Comparison of ENCODE assay signal across 8 mouse cellular contexts in genomic region chr2:25557221-25557963, GRCm38 (mm10). TPM values are rescaled to one million over a fixed set of nuclear protein-coding genes. Genes with fewer than 3 reads are reported as not detected.
DNase-seq lines count a peak whose midpoint lies in the region; ATAC-seq and TF ChIP-seq lines count a peak whose summit lies in the region.

TSS of gene Edf1 (plus strand) at chr2:25557847.

- dilution Hi-C loops in CH12.LX (cut with MboI; ENCODE audit: extremely low pct_ligation_motif_present, extremely low pct_unique_long_range_greater_than_20kb, low sequenced_read_pairs) = no loop called here

- peaks cover 28 to 33% of the 10 kb centered on the region in 2 experiments for H3K36me3 ChIP-seq in CH12.LX (replicated peaks in 1 of 2; ENCODE audit: control insufficient read depth in 1 of 2, insufficient read depth in 1 of 2, low read length in 1 of 2)
- H3K36me3 ChIP-seq in forebrain, embryonic 12.5 days (replicated peaks) = peaks cover 27% of the 10 kb centered on the region
- H3K36me3 ChIP-seq in heart, embryonic 16.5 days (ENCODE audit: control insufficient read depth, insufficient read depth) = peaks cover 18% of the 10 kb centered on the region
- peaks cover 33% of the 10 kb centered on the region for H3K36me3 ChIP-seq in liver, embryonic 13.5 days
- H3K36me3 ChIP-seq in stomach, embryonic 14.5 days (ENCODE audit: control insufficient read depth, insufficient read depth, low read length) = peaks cover 24% of the 10 kb centered on the region

- peak within 1 kb of the TSS; percentile 40; the same call in 1 of the 2 replicates for H3K27ac ChIP-seq in CH12.LX (ENCODE audit: insufficient read depth, low read depth)
- peak within 1 kb of the TSS; percentile 77 for H3K27ac ChIP-seq in forebrain, embryonic 12.5 days
- peak within 1 kb of the TSS; percentile 83 for H3K27ac ChIP-seq in heart, embryonic 16.5 days (ENCODE audit: low read length)
- peak within 1 kb of the TSS; percentile 85 for H3K27ac ChIP-seq in liver, embryonic 13.5 days
- H3K27ac ChIP-seq in stomach, embryonic 14.5 days (ENCODE audit: low read length) = peak within 1 kb of the TSS; percentile 55; the same call in 1 of the 2 replicates

- DNase-seq in CH12.LX (ENCODE audit: extremely low read depth) = peak; percentile 82
- peak; percentile 86 for DNase-seq in c-Kit-positive CD71-positive TER-119-positive erythroid progenitor cells, embryonic 14.5 days (ENCODE audit: low spot score)
- DNase-seq in kidney, postnatal 25 days = peak; percentile 95 to 99
- peak; percentile 91 for DNase-seq in liver, embryonic 13.5 days
- peak; percentile 85 to 87 for DNase-seq in natural killer cell, adult 2 months (ENCODE audit: low spot score in 2 of 2)

- TF ChIP-seq POLR2A in CH12.LX (IDR thresholded peaks at IDR 0.05; ENCODE audit: low read depth, low read length) = peak; percentile 95

- under 1% methylated on average over 60 of the region's 61 CpGs for WGBS in forebrain, embryonic 12.5 days
- under 1% methylated on average over 61 of the region's 61 CpGs for WGBS in heart, embryonic 16.5 days
- WGBS in liver, embryonic 13.5 days (ENCODE audit: insufficient replicate concordance) = under 1% methylated on average over 61 of the region's 61 CpGs
- under 1% methylated on average over 61 of the region's 61 CpGs for WGBS in stomach, embryonic 14.5 days

- peak within 1 kb of the TSS; percentile 64 to 96 (median 91) for H3K4me3 ChIP-seq in CH12.LX (replicated peaks in 1 of 3; ENCODE audit: low read depth in 2 of 3, low read length in 2 of 3, poor library complexity in 1 of 3)
- H3K4me3 ChIP-seq in forebrain, embryonic 12.5 days (replicated peaks) = peak within 1 kb of the TSS; percentile 95
- H3K4me3 ChIP-seq in heart, embryonic 16.5 days (ENCODE audit: low read length) = peak within 1 kb of the TSS; percentile 98
- H3K4me3 ChIP-seq in liver, embryonic 13.5 days (replicated peaks) = peak within 1 kb of the TSS; percentile 95
- H3K4me3 ChIP-seq in stomach, embryonic 14.5 days (ENCODE audit: low read depth, low read length) = peak within 1 kb of the TSS; percentile 95

- no peaks in the 10 kb centered on the region for H3K27me3 ChIP-seq in CH12.LX (replicated peaks)
- no peaks in the 10 kb centered on the region for H3K27me3 ChIP-seq in forebrain, embryonic 12.5 days
- no peaks in the 10 kb centered on the region for H3K27me3 ChIP-seq in heart, embryonic 16.5 days (ENCODE audit: control insufficient read depth, insufficient read depth, low read length)
- no peaks in the 10 kb centered on the region for H3K27me3 ChIP-seq in liver, embryonic 13.5 days
- no peaks in the 10 kb centered on the region for H3K27me3 ChIP-seq in stomach, embryonic 14.5 days (ENCODE audit: control insufficient read depth, insufficient read depth, low read length)

- in situ Hi-C loops in CH12.LX (cut with MboI; ENCODE audit: low pct_ligation_motif_present, low pct_unique_long_range_greater_than_20kb, low sequenced_read_pairs) = loop anchor here (10.0 kb wide), 1 partner anchor 133 kb away; the partner anchor contains the start of genes Abca2 and Fut7

- H3K4me1 ChIP-seq in CH12.LX (ENCODE audit: control insufficient read depth in 1 of 2, insufficient read depth in 2 of 2) = peaks cover 15 to 30% of the 10 kb centered on the region in 2 experiments
- peaks cover 22% of the 10 kb centered on the region for H3K4me1 ChIP-seq in forebrain, embryonic 12.5 days
- H3K4me1 ChIP-seq in heart, embryonic 16.5 days (ENCODE audit: control insufficient read depth, insufficient read depth, low read length) = peaks cover 18% of the 10 kb centered on the region
- H3K4me1 ChIP-seq in liver, embryonic 13.5 days (replicated peaks) = peaks cover 34% of the 10 kb centered on the region
- peaks cover 16% of the 10 kb centered on the region for H3K4me1 ChIP-seq in stomach, embryonic 14.5 days (ENCODE audit: control insufficient read depth, insufficient read depth, low read length)

- no peak for TF ChIP-seq CTCF in CH12.LX (conservative IDR thresholded peaks at IDR 0.05 in 1 of 2, IDR thresholded peaks at IDR 0.05 in 1 of 2; ENCODE audit: low read depth in 2 of 2, low read length in 2 of 2)

- ATAC-seq in forebrain, embryonic 12.5 days (ENCODE audit: low FRiP score) = peak; percentile 99
- peak; percentile 99 for ATAC-seq in heart, embryonic 16.5 days (replicated peaks; ENCODE audit: extremely low read depth, insufficient read depth, low FRiP score)
- peak; percentile 98 for ATAC-seq in liver, embryonic 13.5 days (ENCODE audit: low read depth)
- ATAC-seq in stomach, embryonic 14.5 days (ENCODE audit: insufficient number of reproducible peaks, insufficient read depth, low FRiP score, low read depth) = peak; percentile 98

- no peaks in the 10 kb centered on the region for H3K9me3 ChIP-seq in CH12.LX (replicated peaks; ENCODE audit: low read length)
- H3K9me3 ChIP-seq in forebrain, embryonic 12.5 days = no peaks in the 10 kb centered on the region
- H3K9me3 ChIP-seq in heart, embryonic 16.5 days (replicated peaks; ENCODE audit: control insufficient read depth, low read length) = no peaks in the 10 kb centered on the region
- no peaks in the 10 kb centered on the region for H3K9me3 ChIP-seq in liver, embryonic 13.5 days (replicated peaks)
- no peaks in the 10 kb centered on the region for H3K9me3 ChIP-seq in stomach, embryonic 14.5 days (ENCODE audit: control insufficient read depth, low read depth, low read length)

- TF ChIP-seq EP300 in CH12.LX (IDR thresholded peaks at IDR 0.05; ENCODE audit: low read length) = no peak

- peak within 1 kb of the TSS; percentile 81 for H3K4me2 ChIP-seq in CH12.LX (ENCODE audit: insufficient read depth, low read depth, poor library complexity, severe bottlenecking)
- H3K4me2 ChIP-seq in forebrain, embryonic 12.5 days = peak within 1 kb of the TSS; percentile 94
- peak within 1 kb of the TSS; percentile 85 for H3K4me2 ChIP-seq in heart, embryonic 16.5 days (ENCODE audit: low read depth, low read length)
- peak within 1 kb of the TSS; percentile 97 for H3K4me2 ChIP-seq in liver, embryonic 13.5 days
- peak within 1 kb of the TSS; percentile 96 for H3K4me2 ChIP-seq in stomach, embryonic 14.5 days (replicated peaks; ENCODE audit: low read depth, low read length)

- peaks cover 25% of the 10 kb centered on the region for H3K79me2 ChIP-seq in CH12.LX (replicated peaks; ENCODE audit: control insufficient read depth, extremely low read depth, insufficient read depth, poor library complexity, severe bottlenecking)

- peak within 1 kb of the TSS; percentile 97 for H3K9ac ChIP-seq in CH12.LX (ENCODE audit: insufficient read depth, low read depth)
- peak within 1 kb of the TSS; percentile 96 for H3K9ac ChIP-seq in forebrain, embryonic 12.5 days
- H3K9ac ChIP-seq in heart, embryonic 16.5 days (ENCODE audit: low read length) = peak within 1 kb of the TSS; percentile 99
- peak within 1 kb of the TSS; percentile 96 for H3K9ac ChIP-seq in liver, embryonic 13.5 days
- peak within 1 kb of the TSS; percentile 80 for H3K9ac ChIP-seq in stomach, embryonic 14.5 days (replicated peaks; ENCODE audit: low read depth, low read length)

- no peak for TF ChIP-seq RAD21 in CH12.LX (IDR thresholded peaks at IDR 0.05; ENCODE audit: low read depth, low read length)

TF ChIP-seq in CH12.LX, 34 proteins besides CTCF, POLR2A, EP300 and RAD21 (continues in another document):
- TF ChIP-seq IRF4 (IDR thresholded peaks at IDR 0.05; ENCODE audit: low read depth, low read length) = peak; percentile 51; the same call in 1 of the 2 replicates
- TF ChIP-seq TCF12 (IDR thresholded peaks at IDR 0.05; ENCODE audit: low read depth, low read length) = peak; percentile 68; the same call in 1 of the 2 replicates
- TF ChIP-seq TBP (conservative IDR thresholded peaks at IDR 0.05; ENCODE audit: low read depth, low read length) = 0 out of 2 replicates have a peak, but pooled peaks have one; percentile 39
- TF ChIP-seq MXI1 (IDR thresholded peaks at IDR 0.05; ENCODE audit: low read depth, low read length) = peak; percentile 90
- TF ChIP-seq ELF1 (IDR thresholded peaks at IDR 0.05; ENCODE audit: low read depth, low read length) = peak; percentile 76
- TF ChIP-seq HCFC1 (IDR thresholded peaks at IDR 0.05; ENCODE audit: low read depth, low read length) = peak; percentile 67
- no peak; the same call in 1 of the 2 replicates for TF ChIP-seq ZKSCAN1 (IDR thresholded peaks at IDR 0.05; ENCODE audit: borderline replicate concordance, low read depth, low read length)
- peak; percentile 30; the same call in 1 of the 2 replicates for TF ChIP-seq RCOR1 (conservative IDR thresholded peaks at IDR 0.05; ENCODE audit: low read depth, low read length)
- TF ChIP-seq E2F4 (IDR thresholded peaks at IDR 0.05; ENCODE audit: insufficient replicate concordance, low read depth, low read length) = no peak
- TF ChIP-seq CHD2 (IDR thresholded peaks at IDR 0.05; ENCODE audit: low read length) = 0 out of 2 replicates have a peak, but pooled peaks have one; percentile 34
- TF ChIP-seq CHD1 (IDR thresholded peaks at IDR 0.05; ENCODE audit: low read depth, low read length) = 0 out of 2 replicates have a peak, but pooled peaks have one; percentile 18
- TF ChIP-seq MYC (IDR thresholded peaks at IDR 0.05; ENCODE audit: low read depth, low read length) = no peak
- peak; percentile 91 for TF ChIP-seq ZMIZ1 (IDR thresholded peaks at IDR 0.05; ENCODE audit: low read depth, low read length)
- peak; percentile 69; the same call in 1 of the 2 replicates for TF ChIP-seq POLR2AphosphoS2 (IDR thresholded peaks at IDR 0.05; ENCODE audit: low read depth, low read length)
- peak; percentile 43; the same call in 1 of the 2 replicates for TF ChIP-seq ZNF384 (IDR thresholded peaks at IDR 0.05; ENCODE audit: low read depth, low read length)
- TF ChIP-seq GABPA (IDR thresholded peaks at IDR 0.05; ENCODE audit: insufficient replicate concordance, low read depth, low read length) = no peak
- TF ChIP-seq NRF1 (IDR thresholded peaks at IDR 0.05; ENCODE audit: low read depth, low read length) = peak; percentile 51
- TF ChIP-seq USF2 (conservative IDR thresholded peaks at IDR 0.05; ENCODE audit: low read depth, low read length) = no peak
- no peak for TF ChIP-seq SMC3 (IDR thresholded peaks at IDR 0.05; ENCODE audit: low read depth, low read length)
- peak; percentile 71 for TF ChIP-seq MAZ (IDR thresholded peaks at IDR 0.05; ENCODE audit: low read depth, low read length)
- TF ChIP-seq USF1 (IDR thresholded peaks at IDR 0.05; ENCODE audit: low read depth, low read length) = no peak
- peak; percentile 76 for TF ChIP-seq MAX (IDR thresholded peaks at IDR 0.05; ENCODE audit: low read length)

RNA-seq across cellular contexts. Expression of gene Edf1, which starts in this region (rescaled TPM):
- total RNA-seq in CH12.LX (2012; rRNA removed) (215 and 223 TPM in 2 replicates), CH12.LX (2014; rRNA removed) (187 and 188 TPM in 2 replicates)
- 202 and 275 TPM in 2 replicates for polyA plus RNA-seq in CH12.LX (2012; ENCODE audit: insufficient read length, low read depth)
- polyA plus RNA-seq in forebrain, embryonic 12.5 days (2016; fragmentation: Nextera tagmentation; extraction: Ambion mirVana) = 332 and 360 TPM in 2 replicates
- 288 and 303 TPM in 2 replicates for polyA plus RNA-seq in heart, embryonic 16.5 days (2015; fragmentation: Nextera tagmentation; extraction: Ambion mirVana)
- 275 and 306 TPM in 2 replicates for polyA plus RNA-seq in liver, embryonic 13.5 days (2015; fragmentation: Nextera tagmentation; extraction: Ambion mirVana)
- 342 and 346 TPM in 2 replicates for polyA plus RNA-seq in stomach, embryonic 14.5 days (2014; fragmentation: Nextera tagmentation; extraction: Ambion mirVana)

Comparison
In these comparisons a context has a peak if more than half of its experiments do, and no peak if none do; other contexts are left out.
1. Peak in every context shown above with its lines: DNase-seq, ATAC-seq, H3K4me3 ChIP-seq and H3K27ac ChIP-seq.